Mouse (Mus musculus) embryonic facial prominence, embryonic 10.5 days (tissue): ENCODE measurements around the gene Grid1. TPM values are rescaled to one million over a fixed set of nuclear protein-coding genes. Genes with fewer than 3 reads are reported as not detected.

Experiments
- DNase-seq: peaks from one replicate; pipeline ENCODE4 v3.0.0-alpha.2; 2017; ENCODE audit warnings: low spot score
- H3K27ac ChIP-seq: fragments of 300-500 bp; sonication (generic); replicated peaks from 2 replicates; pipeline ENCODE4 v1.5.1; 2016; ENCODE audit warnings: mild to moderate bottlenecking
- H3K27me3 ChIP-seq: fragments of 300-500 bp; sonication (generic); replicated peaks from 2 replicates; pipeline ENCODE4 v1.6.1; 2016; ENCODE audit warnings: low read depth, mild to moderate bottlenecking; ENCODE audit not compliant: poor library complexity, severe bottlenecking
- H3K36me3 ChIP-seq: fragments of 300-500 bp; sonication (generic); replicated peaks from 2 replicates; pipeline ENCODE4 v1.6.1; 2016; ENCODE audit warnings: mild to moderate bottlenecking, moderate library complexity
- H3K4me1 ChIP-seq: fragments of 300-500 bp; sonication (generic); 2 replicates; pipeline ENCODE4 v1.6.1; 2016
- H3K4me3 ChIP-seq: fragments of 300-500 bp; sonication (generic); 2 replicates; pipeline ENCODE4 v1.5.1; 2016; ENCODE audit warnings: mild to moderate bottlenecking, moderate library complexity
- H3K9me3 ChIP-seq: fragments of 300-500 bp; sonication (generic); 2 replicates; pipeline ENCODE4 v1.6.1; 2016; ENCODE audit warnings: mild to moderate bottlenecking
- WGBS: fragments of 180-500 bp; shearing (Covaris S2); methylation state at CpG from one replicate; pipeline ENCODE4 v1.1.7; 2016; 5-methylcytosine and 5-hydroxymethylcytosine counted together
- polyA plus RNA-seq: library from polyadenylated mRNA; unstranded; fragments of >200 nt; fragmentation: Nextera tagmentation; extraction: Ambion mirVana; gene quantifications from 2 replicates; pipeline ENCODE4 v1.2.1, GENCODE M21; 2016

Grid1 gene
- polyA plus RNA-seq, 1 experiment from 2014 or later, result 0.20 TPM

- Histone ChIP-seq H3K27me3 (no peaks in the 10 kb centered on the region), H3K4me3 (no peak overlapping the region), H3K27ac (no peak overlapping the region), H3K36me3 (no peaks in the 10 kb centered on the region), H3K9me3 (no peaks in the 10 kb centered on the region), H3K4me1 (no peaks in the 10 kb centered on the region)
- WGBS, result 87% methylated on average over 6 of the region's 6 CpGs
- no peak for DNase-seq
Measured at GRCm38 (mm10) chr14:35356480-35357085, 536.7 kb downstream of the Grid1 start.

GRCm38 (mm10) chr14:35358136-35358821, 538.4 kb downstream of the Grid1 start:
- Histone ChIP-seq H3K36me3 (no peaks in the 10 kb centered on the region), H3K4me1 (no peaks in the 10 kb centered on the region), H3K4me3 (no peak overlapping the region), H3K27me3 (no peaks in the 10 kb centered on the region), H3K27ac (no peak overlapping the region), H3K9me3 (no peaks in the 10 kb centered on the region)
- 55% methylated on average over 7 of the region's 7 CpGs for WGBS
- no peak for DNase-seq

- no peak for DNase-seq
- WGBS, result 71% methylated on average over 8 of the region's 8 CpGs
- no peaks in the 10 kb centered on the region for H3K9me3 ChIP-seq
- no peaks in the 10 kb centered on the region for H3K4me1 ChIP-seq
- H3K27me3 ChIP-seq, result no peaks in the 10 kb centered on the region
- no peak overlapping the region for H3K4me3 ChIP-seq
- no peaks in the 10 kb centered on the region for H3K36me3 ChIP-seq
- H3K27ac ChIP-seq, result no peak overlapping the region
Measured at GRCm38 (mm10) chr14:35365177-35365944, 545.5 kb downstream of the Grid1 start.

- H3K36me3 ChIP-seq, result no peaks in the 10 kb centered on the region
- H3K4me3 ChIP-seq, result no peak overlapping the region
- DNase-seq, result no peak
- peaks cover 6% of the 10 kb centered on the region; the same call in 1 of the 2 replicates for H3K9me3 ChIP-seq
- H3K27me3 ChIP-seq, result no peaks in the 10 kb centered on the region
- 82% methylated on average over 3 of the region's 3 CpGs for WGBS
- H3K27ac ChIP-seq, result no peak overlapping the region
- no peaks in the 10 kb centered on the region for H3K4me1 ChIP-seq
Measured at GRCm38 (mm10) chr14:35374374-35374773, 554.5 kb downstream of the Grid1 start.

GRCm38 (mm10) chr14:35393591-35393990, 573.7 kb downstream of the Grid1 start:
- Histone ChIP-seq H3K4me1 (no peaks in the 10 kb centered on the region), H3K9me3 (no peaks in the 10 kb centered on the region), H3K36me3 (no peaks in the 10 kb centered on the region), H3K27me3 (no peaks in the 10 kb centered on the region), H3K27ac (no peak overlapping the region), H3K4me3 (no peak overlapping the region)
- DNase-seq, result no peak
- WGBS, result 75% methylated on average over 4 of the region's 4 CpGs

- Histone ChIP-seq H3K27ac (no peak overlapping the region), H3K4me3 (no peak overlapping the region), H3K9me3 (no peaks in the 10 kb centered on the region), H3K36me3 (no peaks in the 10 kb centered on the region), H3K4me1 (no peaks in the 10 kb centered on the region), H3K27me3 (no peaks in the 10 kb centered on the region)
- WGBS, result 89% methylated on average over 3 of the region's 3 CpGs
- no peak for DNase-seq
Measured at GRCm38 (mm10) chr14:35404249-35404908, 584.5 kb downstream of the Grid1 start.

- no peak overlapping the region for H3K27ac ChIP-seq
- no peak overlapping the region for H3K4me3 ChIP-seq
- no peaks in the 10 kb centered on the region for H3K27me3 ChIP-seq
- no peaks in the 10 kb centered on the region for H3K36me3 ChIP-seq
- 82% methylated on average over 2 of the region's 2 CpGs for WGBS
- no peaks in the 10 kb centered on the region for H3K9me3 ChIP-seq
- no peak for DNase-seq
- H3K4me1 ChIP-seq, result no peaks in the 10 kb centered on the region
Measured at GRCm38 (mm10) chr14:35430259-35430658, 610.4 kb downstream of the Grid1 start.

- WGBS, result 90% methylated on average over 7 of the region's 7 CpGs
- Histone ChIP-seq H3K4me3 (no peak overlapping the region), H3K9me3 (no peaks in the 10 kb centered on the region), H3K36me3 (no peaks in the 10 kb centered on the region), H3K27me3 (no peaks in the 10 kb centered on the region), H3K27ac (no peak overlapping the region), H3K4me1 (no peaks in the 10 kb centered on the region)
- no peak for DNase-seq
Measured at GRCm38 (mm10) chr14:35453702-35454101, 633.8 kb downstream of the Grid1 start.

GRCm38 (mm10) chr14:35468254-35468653, 648.3 kb downstream of the Grid1 start:
- H3K27ac ChIP-seq, result no peak overlapping the region
- H3K4me1 ChIP-seq, result no peaks in the 10 kb centered on the region
- no peaks in the 10 kb centered on the region for H3K36me3 ChIP-seq
- no peaks in the 10 kb centered on the region for H3K9me3 ChIP-seq
- no peak for DNase-seq
- WGBS, result 75% methylated on average over 6 of the region's 6 CpGs
- H3K27me3 ChIP-seq, result no peaks in the 10 kb centered on the region
- H3K4me3 ChIP-seq, result no peak overlapping the region

GRCm38 (mm10) chr14:35486017-35486416, 666.1 kb downstream of the Grid1 start:
- Histone ChIP-seq H3K4me3 (no peak overlapping the region), H3K9me3 (no peaks in the 10 kb centered on the region), H3K36me3 (no peaks in the 10 kb centered on the region), H3K27me3 (no peaks in the 10 kb centered on the region), H3K4me1 (no peaks in the 10 kb centered on the region), H3K27ac (no peak overlapping the region)
- no peak for DNase-seq
- WGBS, result 70% methylated on average over 2 of the region's 2 CpGs

GRCm38 (mm10) chr14:35502324-35502723, 682.4 kb downstream of the Grid1 start:
- Histone ChIP-seq H3K9me3 (no peaks in the 10 kb centered on the region), H3K4me1 (no peaks in the 10 kb centered on the region), H3K4me3 (no peak overlapping the region), H3K36me3 (no peaks in the 10 kb centered on the region), H3K27me3 (no peaks in the 10 kb centered on the region), H3K27ac (no peak overlapping the region)
- 65% methylated on average over 5 of the region's 5 CpGs for WGBS
- no peak for DNase-seq

GRCm38 (mm10) chr14:35519402-35519801, 699.5 kb downstream of the Grid1 start:
- H3K36me3 ChIP-seq, result no peaks in the 10 kb centered on the region
- H3K4me3 ChIP-seq, result no peak overlapping the region
- H3K27ac ChIP-seq, result no peak overlapping the region
- no peaks in the 10 kb centered on the region for H3K27me3 ChIP-seq
- DNase-seq, result no peak
- H3K4me1 ChIP-seq, result no peaks in the 10 kb centered on the region
- no peaks in the 10 kb centered on the region for H3K9me3 ChIP-seq
